Mouse (Mus musculus): Measurements from ENCODE around the gene Frmd4a. TPM values are rescaled to one million over a fixed set of nuclear protein-coding genes. Genes with fewer than 3 reads are reported as not detected.
A peak's percentile ranks its signal among the peaks of the same experiment; 100 is the strongest.

Frmd4a gene
- polyA plus RNA-seq, 1 experiment: 29.6 TPM

GRCm38 (mm10) chr2:4551438-4551837, 533.9 kb downstream of the Frmd4a start:
- TF ChIP-seq GATA1 (IDR thresholded peaks at IDR 0.05; ENCODE audit: low read length): no peak

DNA sequence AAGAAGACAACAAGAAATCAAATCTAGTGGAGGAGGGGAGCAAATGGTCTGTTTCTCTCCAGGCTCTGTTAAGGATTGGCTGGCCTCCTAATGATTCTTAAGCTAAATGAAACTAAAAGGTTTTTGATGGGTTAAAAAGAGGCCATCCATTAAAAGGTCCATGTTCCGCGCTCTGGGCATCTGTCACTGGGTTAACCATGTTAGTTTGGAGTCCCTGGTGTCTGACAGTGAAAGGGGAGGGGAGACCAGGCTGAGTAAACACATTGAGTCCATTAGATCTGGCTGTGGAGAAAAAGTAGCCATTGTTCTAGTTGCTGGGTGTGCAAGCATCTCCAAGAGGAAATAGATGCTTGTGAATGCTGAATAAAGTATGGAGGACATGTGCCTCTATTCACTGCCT, 534.3 kb downstream of the Frmd4a start:
- no peak for TF ChIP-seq GATA1 (IDR thresholded peaks at IDR 0.05; ENCODE audit: low read length)

- TF ChIP-seq GATA1 (IDR thresholded peaks at IDR 0.05; ENCODE audit: low read length): peak; percentile 27
Measured at GRCm38 (mm10) chr2:4552486-4552885, 535.0 kb downstream of the Frmd4a start.

DNA sequence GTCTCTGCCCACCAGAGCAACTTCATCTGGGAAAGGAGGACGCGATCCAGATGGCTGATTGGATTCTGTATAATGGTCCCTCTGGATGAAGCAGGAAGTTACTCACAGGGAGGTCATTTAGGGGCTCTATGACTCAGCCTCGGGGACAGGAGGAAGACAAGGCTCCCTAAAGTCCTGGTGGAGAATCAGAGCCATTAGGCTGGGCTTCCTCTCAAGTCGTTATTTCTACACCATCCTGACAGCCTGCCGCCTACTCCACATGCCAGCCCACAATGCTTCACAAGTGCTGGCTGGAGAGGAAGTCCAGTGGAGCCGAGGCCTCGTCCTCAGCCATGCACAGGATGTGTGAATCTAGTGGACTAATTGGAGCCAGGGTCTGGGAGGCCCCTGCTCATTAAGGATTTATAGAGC, 537.7 kb downstream of the Frmd4a start:
- TF ChIP-seq GATA1 (IDR thresholded peaks at IDR 0.05; ENCODE audit: low read length): no peak

GRCm38 (mm10) chr2:4556188-4556587, 538.7 kb downstream of the Frmd4a start:
- no peak for TF ChIP-seq GATA1 (IDR thresholded peaks at IDR 0.05; ENCODE audit: low read length)

DNA sequence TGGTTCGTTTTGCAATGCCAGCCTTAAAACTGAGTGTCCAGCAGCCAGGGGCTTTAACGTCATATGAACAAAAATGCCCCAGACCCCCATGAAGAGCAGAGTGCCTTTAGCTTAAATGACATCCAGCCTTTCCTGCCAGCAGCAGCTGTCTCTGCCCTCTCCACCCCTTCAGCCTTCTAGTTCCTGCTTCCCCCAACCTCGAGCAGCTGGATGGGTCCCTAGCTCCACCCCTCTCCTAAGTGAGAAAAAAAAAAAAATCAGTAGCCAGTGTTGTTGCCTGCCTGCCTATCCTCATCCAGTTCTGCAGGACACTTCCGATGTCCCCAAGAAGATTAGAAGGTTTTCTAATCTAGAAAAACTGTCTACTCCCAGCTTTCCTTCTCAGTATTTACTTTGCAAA, 539.5 kb downstream of the Frmd4a start:
- TF ChIP-seq GATA1 (IDR thresholded peaks at IDR 0.05; ENCODE audit: low read length): no peak

DNA sequence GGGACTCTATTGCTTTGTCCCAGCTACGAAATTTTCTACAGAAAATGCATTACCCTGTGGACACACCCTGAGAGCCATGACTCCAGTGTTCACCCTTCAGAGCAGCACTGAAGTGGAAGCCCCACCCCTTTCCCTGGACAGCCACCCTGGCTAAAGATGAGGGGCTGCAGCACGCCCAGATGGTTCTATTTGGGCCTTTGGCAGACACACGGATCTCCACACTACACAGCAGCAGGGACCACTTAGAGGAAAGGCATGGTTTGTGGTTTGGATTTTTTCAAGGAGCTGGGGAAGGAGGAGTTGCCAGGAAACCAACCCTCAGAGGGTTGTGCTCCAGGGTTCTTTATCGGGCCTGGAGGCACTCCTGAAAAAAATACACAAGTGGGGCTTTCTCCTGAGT, 539.9 kb downstream of the Frmd4a start:
- TF ChIP-seq GATA1 (IDR thresholded peaks at IDR 0.05; ENCODE audit: low read length): no peak

- no peak for TF ChIP-seq GATA1 (IDR thresholded peaks at IDR 0.05; ENCODE audit: low read length)
Measured at GRCm38 (mm10) chr2:4558651-4559203, 541.2 kb downstream of the Frmd4a start.

DNA sequence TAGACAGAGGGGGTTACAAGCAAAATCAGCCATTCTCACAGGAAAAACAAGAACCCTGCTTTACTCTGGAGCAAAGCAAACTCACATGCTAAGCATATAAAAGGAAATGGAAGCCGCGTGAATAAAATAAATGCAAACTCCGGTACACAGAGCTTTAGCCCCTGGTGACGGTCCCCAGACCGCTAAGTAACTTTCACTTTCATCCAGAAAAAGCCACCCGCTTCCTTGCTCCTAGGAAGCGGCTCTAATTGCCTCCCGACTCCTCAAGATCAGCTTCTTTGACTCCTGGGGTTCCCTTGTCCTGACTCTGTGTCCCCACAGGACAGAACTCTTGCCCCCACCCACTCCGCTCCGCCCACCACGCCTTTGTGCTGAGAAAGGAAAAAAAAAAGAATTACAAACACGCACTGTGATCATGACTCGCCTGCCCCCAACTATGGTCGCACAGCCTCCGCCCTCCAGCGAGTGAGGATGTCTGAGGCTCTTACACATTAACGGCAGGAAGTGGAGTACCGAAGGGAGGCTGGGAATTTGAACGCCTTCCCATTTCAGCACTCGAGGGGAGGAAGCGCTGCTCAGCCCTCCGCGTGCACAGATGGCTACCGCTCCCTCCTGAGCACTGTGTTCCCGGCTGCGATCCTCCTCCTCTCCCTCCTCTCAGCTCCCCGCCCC, 541.8 kb downstream of the Frmd4a start:
- no peak for TF ChIP-seq GATA1 (IDR thresholded peaks at IDR 0.05; ENCODE audit: low read length)

DNA sequence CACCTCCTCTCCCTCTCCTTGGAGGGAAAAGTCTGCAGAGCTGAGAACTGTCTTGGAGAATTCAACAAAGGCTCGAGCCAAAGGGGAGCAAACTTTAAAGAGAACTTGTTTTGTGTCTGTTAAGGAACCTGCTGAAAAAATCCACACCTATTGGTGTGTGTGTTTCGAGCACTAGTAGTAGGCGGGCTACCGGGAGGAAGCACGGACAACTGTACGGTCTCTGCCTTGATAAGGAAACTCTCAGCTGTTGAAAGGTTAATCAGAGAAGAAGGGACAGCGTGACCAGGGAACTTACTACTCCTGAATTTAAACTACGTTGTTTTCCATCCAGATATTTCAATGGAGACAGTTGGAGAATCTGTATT, 542.3 kb downstream of the Frmd4a start:
- no peak for TF ChIP-seq GATA1 (IDR thresholded peaks at IDR 0.05; ENCODE audit: low read length)

DNA sequence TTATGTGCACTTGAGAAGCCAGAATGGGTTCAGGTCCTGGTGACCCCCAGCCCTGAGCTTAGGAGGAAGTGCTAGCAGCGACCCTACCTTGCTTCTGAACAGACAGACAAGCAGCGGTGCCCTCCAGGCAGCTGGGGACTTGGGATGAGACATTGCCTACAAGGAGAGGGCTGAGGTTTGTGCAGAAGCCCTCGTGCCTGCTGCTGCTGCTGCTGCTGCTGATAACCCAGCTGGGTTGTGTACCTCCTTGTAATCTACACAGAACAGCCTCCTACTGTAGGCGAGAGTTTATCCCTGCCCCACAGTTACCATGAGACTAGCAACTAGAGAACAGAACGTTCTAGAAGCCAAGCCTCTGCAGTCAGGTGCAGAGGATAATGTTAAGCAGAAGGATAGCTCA, 543.7 kb downstream of the Frmd4a start:
- TF ChIP-seq GATA1 (IDR thresholded peaks at IDR 0.05; ENCODE audit: low read length): peak; percentile 65

GRCm38 (mm10) chr2:4562373-4562772, 544.9 kb downstream of the Frmd4a start:
- no peak for TF ChIP-seq GATA1 (IDR thresholded peaks at IDR 0.05; ENCODE audit: low read length)

DNA sequence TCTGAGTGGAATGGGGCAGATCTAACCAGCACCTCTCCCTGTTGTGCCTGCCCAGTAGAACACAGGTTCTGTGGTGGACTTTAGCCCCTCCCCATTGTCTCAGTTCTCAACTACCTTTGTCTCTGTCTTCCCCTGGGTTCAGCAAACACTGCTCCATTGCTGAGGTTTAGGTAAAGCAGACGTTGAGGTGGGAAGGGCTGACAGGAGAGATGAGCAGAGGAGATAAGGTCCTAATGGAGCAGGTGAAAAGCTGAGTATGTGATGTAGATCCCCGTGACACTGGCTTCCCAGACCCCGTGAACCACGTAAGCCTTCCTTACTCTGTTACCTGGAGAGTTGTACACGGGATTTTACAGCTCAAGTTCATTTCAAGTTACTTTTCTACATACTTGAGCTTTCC, 545.3 kb downstream of the Frmd4a start:
- peak; percentile 32 for TF ChIP-seq GATA1 (IDR thresholded peaks at IDR 0.05; ENCODE audit: low read length)

DNA sequence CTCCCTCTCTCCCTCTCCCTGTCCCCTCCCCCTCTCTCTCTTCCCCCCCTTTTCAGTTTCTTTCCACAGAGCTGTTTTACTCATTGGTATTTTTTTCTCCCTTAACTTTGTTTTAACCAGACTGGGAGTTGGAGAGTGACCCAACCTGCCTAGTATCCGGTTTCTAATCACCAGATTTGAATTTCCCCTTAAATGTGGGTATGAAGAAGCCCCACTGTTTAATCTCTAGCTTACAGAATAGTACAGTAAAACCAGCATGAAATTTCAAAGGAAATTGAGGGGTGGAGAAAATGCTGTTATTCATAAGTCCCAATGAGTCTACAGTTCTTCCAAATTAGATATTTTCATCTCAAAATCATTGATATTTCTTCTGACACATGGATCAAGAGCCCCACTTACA, 545.8 kb downstream of the Frmd4a start:
- TF ChIP-seq GATA1 (IDR thresholded peaks at IDR 0.05; ENCODE audit: low read length): no peak

GRCm38 (mm10) chr2:4566260-4566955, 548.9 kb downstream of the Frmd4a start:
- no peak for TF ChIP-seq GATA1 (IDR thresholded peaks at IDR 0.05; ENCODE audit: low read length)

GRCm38 (mm10) chr2:4566956-4567680, 549.6 kb downstream of the Frmd4a start:
- TF ChIP-seq GATA1 (IDR thresholded peaks at IDR 0.05; ENCODE audit: low read length): no peak
